ENCODE assay signal across 21 mouse cellular contexts in genomic region chr14:20758768-20759435, GRCm38 (mm10). TPM values are rescaled to one million over a fixed set of nuclear protein-coding genes. Genes with fewer than 3 reads are reported as not detected.
DNase-seq lines count a peak whose midpoint lies in the region; ATAC-seq and TF ChIP-seq lines count a peak whose summit lies in the region.
"Had no signal": no experiment of that assay in that cellular context is flagged by ENCODE, and none has a peak within 500 bp of the region (broad histone marks: within the 10 kb centered on the region; RNA-seq: fewer than 3 reads in every experiment).

No protein-coding gene starts in this region.

- TF ChIP-seq CTCF in brain, embryonic 14.5 days (IDR thresholded peaks at IDR 0.05; ENCODE audit: borderline replicate concordance, extremely low read depth, insufficient read depth, insufficient read length), result 0 out of 2 replicates have a peak, but pooled peaks have one; percentile 9

- no peak for DNase-seq in heart, postnatal 10 days
- DNase-seq in liver, embryonic 11.5 days (ENCODE audit: low spot score), result no peak
- DNase-seq in liver (no peak), ES-CJ7 (ENCODE audit: low read depth, low spot score) (peak; percentile 41)
- no peak for DNase-seq in brain, embryonic 14.5 days (ENCODE audit: low read depth)
- DNase-seq in left cerebral cortex, postnatal 4 days, result no peak
- DNase-seq: cerebellum, adult 9-11 months; embryo, embryonic 11 days; gastrocnemius, postnatal 14 days; heart, adult 2 months; kidney, adult 11 months; kidney, postnatal 36 days; lung, postnatal 10 days; right cerebral cortex, postnatal 4 days; thymus, adult 18-20 months had no signal

- peaks cover 87% of the 10 kb centered on the region for H3K36me3 ChIP-seq in heart, embryonic 15.5 days
- peaks cover 36% of the 10 kb centered on the region for H3K36me3 ChIP-seq in liver, embryonic 11.5 days (ENCODE audit: control insufficient read depth, insufficient read depth, low read length)

- H3K9ac ChIP-seq in heart, embryonic 15.5 days, result no peak overlapping the region
- H3K9ac ChIP-seq in liver, embryonic 11.5 days (ENCODE audit: low read depth, low read length), result no peak overlapping the region
- H3K9ac ChIP-seq: forebrain, embryonic 12.5 days; hindbrain, embryonic 14.5 days; limb, embryonic 15.5 days; neural tube, embryonic 13.5 days had no signal

- H3K27me3 ChIP-seq in heart, embryonic 15.5 days, result no peaks in the 10 kb centered on the region
- no peaks in the 10 kb centered on the region for H3K27me3 ChIP-seq in liver, embryonic 11.5 days (replicated peaks; ENCODE audit: control insufficient read depth, insufficient read depth, low read length)
- H3K27me3 ChIP-seq: forebrain, embryonic 12.5 days; limb, embryonic 15.5 days; neural tube, embryonic 13.5 days had no signal

- no peaks in the 10 kb centered on the region for H3K9me3 ChIP-seq in heart, embryonic 15.5 days (replicated peaks)
- no peaks in the 10 kb centered on the region for H3K9me3 ChIP-seq in liver, embryonic 11.5 days (ENCODE audit: control insufficient read depth, low read length)
- H3K9me3 ChIP-seq: forebrain, embryonic 12.5 days; limb, embryonic 15.5 days; midbrain, embryonic 10.5 days; neural tube, embryonic 13.5 days had no signal

- no peak for ATAC-seq in heart, embryonic 15.5 days (replicated peaks; ENCODE audit: insufficient number of reproducible peaks, insufficient read depth, low FRiP score, low read depth)
- ATAC-seq in liver, embryonic 11.5 days (replicated peaks; ENCODE audit: low FRiP score), result 0 out of 2 replicates have a peak, but pooled peaks have one; percentile 47

- no peak overlapping the region for H3K4me2 ChIP-seq in heart, embryonic 15.5 days
- no peak overlapping the region for H3K4me2 ChIP-seq in liver, embryonic 11.5 days
- H3K4me2 ChIP-seq: forebrain, embryonic 12.5 days; hindbrain, embryonic 14.5 days; limb, embryonic 15.5 days; neural tube, embryonic 13.5 days had no signal

- peaks cover 10% of the 10 kb centered on the region for H3K4me1 ChIP-seq in heart, embryonic 15.5 days (replicated peaks)
- no peaks in the 10 kb centered on the region for H3K4me1 ChIP-seq in liver, embryonic 11.5 days (replicated peaks; ENCODE audit: control insufficient read depth, insufficient read depth, low read length)
- H3K4me1 ChIP-seq: forebrain, embryonic 12.5 days; limb, embryonic 15.5 days; midbrain, embryonic 10.5 days; neural tube, embryonic 13.5 days had no signal

- intact Hi-C loops in heart, postnatal 10 days (cut with DNase I), result no loop called here
- intact Hi-C loops in left cerebral cortex, postnatal 4 days (cut with DNase I), result no loop called here

- H3K4me3 ChIP-seq in heart, embryonic 15.5 days, result no peak overlapping the region
- H3K4me3 ChIP-seq in liver, embryonic 11.5 days (ENCODE audit: low read depth, low read length), result no peak overlapping the region
- H3K4me3 ChIP-seq: forebrain, embryonic 12.5 days; heart, adult 2 months; limb, embryonic 15.5 days; midbrain, embryonic 10.5 days; neural tube, embryonic 13.5 days had no signal

- TF ChIP-seq POLR2A in brain, embryonic 14.5 days (IDR thresholded peaks at IDR 0.05; ENCODE audit: borderline replicate concordance, extremely low read depth, insufficient read depth, insufficient read length, poor library complexity, severe bottlenecking), result no peak

- peak overlapping the region; percentile 55 for H3K27ac ChIP-seq in heart, embryonic 15.5 days
- no peak overlapping the region for H3K27ac ChIP-seq in liver, embryonic 11.5 days (ENCODE audit: low read depth, low read length)
- H3K27ac ChIP-seq: forebrain, embryonic 12.5 days; heart, adult 2 months; hindbrain, embryonic 14.5 days; limb, embryonic 15.5 days; midbrain, embryonic 10.5 days; neural tube, embryonic 13.5 days had no signal

- 57% methylated on average over 8 of the region's 8 CpGs for WGBS in heart, embryonic 15.5 days
- 71% methylated on average over 8 of the region's 8 CpGs for WGBS in liver, embryonic 11.5 days

RNA-seq across cellular contexts. Expression of gene Ndst2, which starts 24.5 kb away (rescaled TPM):
- 13.8 and 17.8 TPM in 2 replicates for polyA plus RNA-seq in heart, embryonic 15.5 days (2015; fragmentation: Nextera tagmentation; extraction: Ambion mirVana)
- 10 to 100 TPM; 15.5 to 18.3 TPM for total RNA-seq in heart, postnatal 10 days (2021)
- polyA plus RNA-seq in liver, embryonic 11.5 days (2014; fragmentation: Nextera tagmentation; extraction: Ambion mirVana), result 32.6 and 34.5 TPM in 2 replicates
- 33.3 and 38.6 TPM in 2 replicates for polyA plus RNA-seq in brain, embryonic 14.5 days (2012; rRNA removed)
- total RNA-seq in left cerebral cortex, postnatal 4 days (2021), result 10 to 100 TPM; 22.6 to 23.5 TPM

RNA-seq across cellular contexts. Expression of gene Camk2g, which starts 35.0 kb away (rescaled TPM):
- 75.7 and 76.8 TPM in 2 replicates for polyA plus RNA-seq in heart, embryonic 15.5 days (2015; fragmentation: Nextera tagmentation; extraction: Ambion mirVana)
- total RNA-seq in heart, postnatal 10 days (2021), result 10 to 100 TPM; 48.5 to 59.8 TPM
- 23.0 and 28.6 TPM in 2 replicates for polyA plus RNA-seq in liver, embryonic 11.5 days (2014; fragmentation: Nextera tagmentation; extraction: Ambion mirVana)
- polyA plus RNA-seq in brain, embryonic 14.5 days (2012; rRNA removed), result 76.7 and 96.1 TPM in 2 replicates
- 100 to 1,000 TPM; 184 to 193 TPM for total RNA-seq in left cerebral cortex, postnatal 4 days (2021)

RNA-seq across cellular contexts. Expression of gene Zswim8, which starts 51.5 kb away (rescaled TPM):
- 18.2 and 24.7 TPM in 2 replicates for polyA plus RNA-seq in heart, embryonic 15.5 days (2015; fragmentation: Nextera tagmentation; extraction: Ambion mirVana)
- 10 to 100 TPM; 68.7 to 71.7 TPM for total RNA-seq in heart, postnatal 10 days (2021)
- 12.0 and 17.2 TPM in 2 replicates for polyA plus RNA-seq in liver, embryonic 11.5 days (2014; fragmentation: Nextera tagmentation; extraction: Ambion mirVana)
- 245 and 250 TPM in 2 replicates for polyA plus RNA-seq in brain, embryonic 14.5 days (2012; rRNA removed)
- total RNA-seq in left cerebral cortex, postnatal 4 days (2021), result 100 to 1,000 TPM; 182 to 183 TPM

RNA-seq across cellular contexts. Expression of gene Chchd1, which starts 56.1 kb away (rescaled TPM):
- polyA plus RNA-seq in heart, embryonic 15.5 days (2015; fragmentation: Nextera tagmentation; extraction: Ambion mirVana), result 159 and 218 TPM in 2 replicates
- 10 to 100 TPM; 83.7 to 91.9 TPM for total RNA-seq in heart, postnatal 10 days (2021)
- 247 and 250 TPM in 2 replicates for polyA plus RNA-seq in liver, embryonic 11.5 days (2014; fragmentation: Nextera tagmentation; extraction: Ambion mirVana)
- 95.3 and 112 TPM in 2 replicates for polyA plus RNA-seq in brain, embryonic 14.5 days (2012; rRNA removed)
- total RNA-seq in left cerebral cortex, postnatal 4 days (2021), result 10 to 100 TPM; 75.5 to 76.4 TPM
